Mouse (Mus musculus): Measurements from ENCODE around the gene Comt.

Gene Comt

GRCm38 (mm10) chr16:18391127-18391526, 35.5 kb downstream of the Comt start:
- no peak for DNase-seq (ENCODE audit: inconsistent age in 2 of 2, low spot score in 1 of 2)

- no peak for DNase-seq (ENCODE audit: inconsistent age in 2 of 2, low spot score in 1 of 2)
Observed at GRCm38 (mm10) chr16:18390399-18390798, 36.3 kb downstream of the Comt start.

GRCm38 (mm10) chr16:18388583-18389435, 37.8 kb downstream of the Comt start:
- no peak for DNase-seq (ENCODE audit: inconsistent age in 2 of 2, low spot score in 1 of 2)

GRCm38 (mm10) chr16:18387704-18388582, 38.7 kb downstream of the Comt start:
- no peak for DNase-seq (ENCODE audit: inconsistent age in 2 of 2, low spot score in 1 of 2)

GRCm38 (mm10) chr16:18386972-18387371, 39.7 kb downstream of the Comt start:
- DNase-seq (ENCODE audit: inconsistent age in 2 of 2, low spot score in 1 of 2), result no peak

GRCm38 (mm10) chr16:18386451-18386850, 40.2 kb downstream of the Comt start:
- DNase-seq (ENCODE audit: inconsistent age in 2 of 2, low spot score in 1 of 2), result no peak

- no peak for DNase-seq (ENCODE audit: inconsistent age in 2 of 2, low spot score in 1 of 2)
Observed at GRCm38 (mm10) chr16:18385411-18385810, 41.2 kb downstream of the Comt start.

- no peak for DNase-seq (ENCODE audit: inconsistent age in 2 of 2, low spot score in 1 of 2)
Observed at GRCm38 (mm10) chr16:18384659-18385058, 42.0 kb downstream of the Comt start.

GRCm38 (mm10) chr16:18384211-18384610, 42.4 kb downstream of the Comt start:
- DNase-seq (ENCODE audit: inconsistent age in 2 of 2, low spot score in 1 of 2), result no peak

GRCm38 (mm10) chr16:18383756-18384155, 42.9 kb downstream of the Comt start:
- no peak for DNase-seq (ENCODE audit: inconsistent age in 2 of 2, low spot score in 1 of 2)

GRCm38 (mm10) chr16:18383045-18383726, 43.5 kb downstream of the Comt start:
- DNase-seq (ENCODE audit: inconsistent age in 2 of 2, low spot score in 1 of 2), result peak; percentile 88 to 93

- no peak for DNase-seq (ENCODE audit: inconsistent age in 2 of 2, low spot score in 1 of 2)
Observed at GRCm38 (mm10) chr16:18381621-18382258, 44.9 kb downstream of the Comt start.

- DNase-seq (ENCODE audit: inconsistent age in 2 of 2, low spot score in 1 of 2), result no peak
Observed at GRCm38 (mm10) chr16:18380495-18381063, 46.1 kb downstream of the Comt start.

GRCm38 (mm10) chr16:18379338-18380001, 47.2 kb downstream of the Comt start:
- DNase-seq (ENCODE audit: inconsistent age in 2 of 2, low spot score in 1 of 2), result no peak

- no peak for DNase-seq (ENCODE audit: inconsistent age in 2 of 2, low spot score in 1 of 2)
Observed at GRCm38 (mm10) chr16:18378489-18378888, 48.2 kb downstream of the Comt start.

- peak in 1 of 2 experiments; percentile 62 for DNase-seq (ENCODE audit: inconsistent age in 2 of 2, low spot score in 1 of 2)
Observed at GRCm38 (mm10) chr16:18377203-18377602, 49.4 kb downstream of the Comt start.

GRCm38 (mm10) chr16:18376297-18376954, 50.2 kb downstream of the Comt start:
- no peak for DNase-seq (ENCODE audit: inconsistent age in 2 of 2, low spot score in 1 of 2)

GRCm38 (mm10) chr16:18373632-18374031, 53.0 kb downstream of the Comt start:
- DNase-seq (ENCODE audit: inconsistent age in 2 of 2, low spot score in 1 of 2), result no peak

GRCm38 (mm10) chr16:18370197-18370596, 56.5 kb downstream of the Comt start:
- no peak for DNase-seq (ENCODE audit: inconsistent age in 2 of 2, low spot score in 1 of 2)
